Mouse (Mus musculus) thymus, postnatal 36 days (tissue): ENCODE results near the gene Gm9945.

ENCODE experiments used
- DNase-seq, 2 experiments: peaks; one replicate each; pipeline ENCODE4 v3.0.0; 2022; ENCODE audit warnings: mixed read lengths in 2 of 2

Gene Gm9945

DNA sequence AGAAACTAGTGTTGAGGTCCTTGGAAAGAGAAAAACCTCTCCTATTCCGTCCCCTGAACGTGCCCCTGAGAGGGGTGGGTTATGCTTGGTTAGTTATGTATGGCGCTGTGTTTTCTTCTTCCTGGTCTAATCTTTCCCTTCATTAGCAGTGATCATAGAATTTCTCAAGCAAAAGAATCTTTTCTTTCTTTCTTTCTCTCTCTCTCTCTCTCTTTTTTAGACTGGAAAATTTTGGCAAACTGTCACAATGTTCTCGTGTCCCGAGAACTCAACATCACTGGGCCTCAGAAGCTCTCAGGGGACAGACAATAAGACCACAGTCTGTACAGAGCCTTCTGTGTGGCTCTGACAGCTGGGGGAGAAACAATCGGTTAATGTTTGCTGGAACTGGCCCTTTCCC, 15.5 kb downstream of the Gm9945 start:
- DNase-seq = no peak

GRCm38 (mm10) chr11:53496946-53497345, 17.0 kb downstream of the Gm9945 start:
- peak in 1 of 2 experiments; percentile 31 for DNase-seq

DNA sequence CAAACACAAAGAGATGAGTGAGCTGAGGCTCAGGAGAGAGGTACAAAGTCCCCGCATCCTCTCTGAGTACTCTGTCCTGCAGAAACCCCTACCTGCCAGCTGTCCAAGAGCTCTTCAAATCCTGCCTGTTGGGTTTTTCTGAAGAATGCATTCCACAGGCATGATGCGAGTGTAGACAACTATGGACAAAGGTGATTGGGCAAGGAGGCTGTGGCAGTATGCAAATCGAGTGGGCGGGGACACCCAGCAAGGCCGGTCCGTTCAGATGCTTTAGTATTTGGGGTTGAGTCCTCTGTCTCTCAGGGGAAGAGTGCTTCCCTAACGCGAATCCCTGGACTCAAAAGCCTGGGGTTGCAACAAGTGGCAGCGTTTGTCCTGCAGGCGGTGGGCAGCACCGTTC, 20.6 kb downstream of the Gm9945 start:
- DNase-seq = no peak

- DNase-seq = no peak
Observed at GRCm38 (mm10) chr11:53502039-53502765, 22.2 kb downstream of the Gm9945 start.

GRCm38 (mm10) chr11:53503738-53504137, 23.8 kb downstream of the Gm9945 start:
- DNase-seq = no peak

DNA sequence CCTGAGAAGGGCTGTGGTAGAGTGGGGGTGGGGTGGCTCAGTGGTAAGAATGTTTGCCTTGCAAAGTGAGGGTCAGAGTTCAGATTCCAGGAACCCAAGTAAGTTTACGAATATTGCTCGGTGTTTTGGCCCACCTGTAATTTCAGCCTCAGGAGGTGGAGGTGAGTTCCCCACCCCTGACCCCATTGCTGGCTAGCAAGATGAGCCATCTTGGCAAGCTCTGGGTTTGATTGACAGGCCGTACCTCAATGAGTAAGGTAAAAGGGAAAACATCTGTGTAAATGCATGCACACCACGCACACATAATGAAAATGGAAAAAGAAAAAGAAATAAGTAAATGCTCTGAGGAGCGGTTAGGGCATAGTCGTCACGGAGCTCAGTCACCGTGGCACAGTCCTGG, 24.4 kb downstream of the Gm9945 start:
- DNase-seq = no peak

- DNase-seq = no peak
Observed at GRCm38 (mm10) chr11:53505026-53505663, 25.2 kb downstream of the Gm9945 start.

GRCm38 (mm10) chr11:53507098-53507805, 27.3 kb downstream of the Gm9945 start:
- no peak for DNase-seq

GRCm38 (mm10) chr11:53508152-53508551, 28.2 kb downstream of the Gm9945 start:
- no peak for DNase-seq

- DNase-seq = no peak
Observed at GRCm38 (mm10) chr11:53508591-53508990, 28.6 kb downstream of the Gm9945 start.

DNA sequence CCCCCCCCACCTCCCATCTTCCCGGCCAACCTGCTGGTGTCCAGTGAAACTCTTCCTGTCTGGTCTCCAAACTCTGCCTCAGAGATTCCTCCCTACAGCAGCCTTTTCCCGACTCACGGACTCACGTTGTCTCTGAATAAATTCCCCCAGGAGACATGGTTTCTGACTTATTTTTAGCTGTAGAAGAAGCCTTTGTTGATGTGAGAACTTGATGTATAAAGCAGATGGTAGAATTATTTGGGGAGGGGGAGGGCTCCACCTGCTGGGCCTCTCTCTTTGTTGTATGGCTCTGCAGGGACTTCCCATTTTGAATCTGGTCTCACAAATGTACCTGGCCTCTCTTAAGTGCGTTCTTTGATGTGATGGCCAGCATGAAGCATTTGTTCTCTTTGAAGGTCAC, 30.4 kb downstream of the Gm9945 start:
- no peak for DNase-seq

- DNase-seq = peak; percentile 32 to 49
Observed at GRCm38 (mm10) chr11:53516775-53517627, 37.0 kb downstream of the Gm9945 start.

DNA sequence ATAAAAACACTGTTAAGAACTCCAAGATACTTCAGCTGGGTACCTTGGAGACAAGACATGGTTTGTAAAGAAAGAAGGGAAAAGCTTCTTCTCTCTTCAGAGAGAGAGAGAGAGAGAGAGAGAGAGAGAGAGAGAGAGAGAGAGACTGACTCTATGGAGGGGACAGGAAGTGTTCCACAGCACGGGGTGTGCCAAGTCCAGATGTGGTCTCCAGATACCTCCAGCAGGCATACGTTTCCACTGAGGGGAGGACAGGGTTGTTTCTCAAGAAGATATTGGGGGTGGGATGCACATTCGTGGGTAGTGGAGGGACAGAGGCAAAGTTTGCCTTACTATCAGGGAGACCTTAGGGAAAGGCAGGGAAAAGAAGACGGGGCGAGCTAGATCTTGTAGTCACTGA, 38.8 kb downstream of the Gm9945 start:
- DNase-seq = no peak

GRCm38 (mm10) chr11:53519207-53520121, 39.5 kb downstream of the Gm9945 start, which contains the start of gene Sept8:
Gene Sept8, plus strand, starts transcription at chr11:53519257.
- DNase-seq = peak; percentile 26 to 45

GRCm38 (mm10) chr11:53520122-53520978, 40.4 kb downstream of the Gm9945 start:
- no peak for DNase-seq

DNA sequence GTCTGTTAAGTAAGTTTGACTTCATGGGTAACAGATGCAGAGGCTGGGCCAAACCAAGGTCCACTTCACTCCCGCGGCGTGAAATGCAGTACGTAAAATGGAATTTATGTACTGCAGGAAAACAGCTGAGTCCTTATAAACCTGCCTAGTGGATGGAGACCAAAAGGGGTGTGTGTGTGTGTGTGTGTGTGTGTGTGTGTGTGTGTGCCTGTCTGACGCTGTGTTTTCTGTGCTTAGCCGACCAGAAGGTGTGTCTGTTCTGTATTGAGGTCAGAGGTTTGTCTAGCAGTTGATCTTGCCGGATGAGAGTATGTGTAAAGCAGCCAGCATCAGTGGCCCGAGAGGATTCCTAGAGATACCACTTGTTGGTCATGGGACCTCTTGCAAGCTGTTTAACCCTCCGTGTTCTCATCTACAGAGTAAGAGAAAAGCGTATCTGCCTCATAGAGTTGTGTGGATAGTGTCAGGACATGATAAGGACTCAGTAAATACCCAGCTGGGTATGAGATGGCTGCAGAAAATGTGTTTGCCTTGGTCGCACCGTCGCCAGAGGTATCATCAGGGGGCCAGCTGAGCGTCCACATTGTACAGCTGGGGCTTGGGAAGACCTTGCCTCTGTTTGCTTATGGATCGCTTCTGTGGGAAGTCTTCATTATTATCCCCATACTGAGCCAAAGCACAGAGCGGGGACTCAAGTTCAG, 41.3 kb downstream of the Gm9945 start:
- DNase-seq = no peak

DNA sequence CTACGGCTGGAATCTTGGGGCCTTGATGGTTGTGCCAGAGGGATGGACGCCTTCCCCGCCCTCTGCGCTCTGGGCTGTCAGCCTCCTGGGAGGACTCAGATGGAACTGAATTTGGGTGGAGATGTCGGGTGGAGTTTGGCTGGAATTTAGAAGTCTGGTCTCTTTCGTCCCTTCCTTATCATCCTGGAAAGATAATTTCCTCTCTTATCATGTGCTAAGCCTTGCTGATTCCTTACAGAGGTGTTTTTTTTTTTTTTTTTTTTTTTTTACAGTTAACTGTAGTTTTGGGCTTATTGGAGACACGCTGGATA, 41.8 kb downstream of the Gm9945 start:
- no peak for DNase-seq

DNA sequence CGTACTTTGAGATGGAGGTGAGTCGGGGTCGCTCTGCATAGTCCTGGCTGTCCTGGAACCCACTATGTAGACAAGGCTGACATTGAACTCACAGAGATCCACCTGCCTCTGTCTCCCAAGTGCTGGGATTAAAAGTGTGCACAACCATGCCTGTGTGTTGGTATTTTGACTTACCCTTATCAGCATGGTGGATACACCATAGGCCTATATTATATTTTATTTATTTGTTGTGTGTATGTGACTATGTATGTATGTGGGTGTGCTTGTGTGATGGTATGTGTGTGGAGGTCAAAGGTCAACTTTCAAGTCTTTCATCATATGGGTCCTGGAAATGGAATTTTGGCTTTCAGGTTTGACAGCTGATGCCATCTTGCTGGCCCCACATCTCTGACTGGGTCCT, 42.4 kb downstream of the Gm9945 start:
- no peak for DNase-seq

DNA sequence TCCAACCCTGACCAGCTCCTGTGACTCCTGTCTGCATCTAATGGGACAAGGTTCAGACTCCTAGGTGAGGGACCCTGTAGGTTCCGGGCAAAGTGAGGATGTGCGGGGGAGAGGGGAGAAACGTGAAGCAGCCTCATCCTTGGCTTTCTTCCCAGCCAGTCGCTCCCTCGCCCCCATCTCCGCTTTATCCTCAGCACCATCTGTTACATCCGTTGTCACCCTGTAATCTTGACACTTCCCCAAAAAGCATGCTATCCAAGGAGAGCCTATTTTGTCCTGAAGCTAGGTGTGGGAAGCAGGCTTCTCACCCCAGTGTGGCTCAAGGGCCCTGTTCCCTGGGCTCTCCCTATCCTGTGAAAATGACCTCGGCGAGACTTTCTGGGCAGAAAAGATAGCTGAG, 43.0 kb downstream of the Gm9945 start:
- no peak for DNase-seq
